Mouse (Mus musculus) cerebellum, adult 8-10 months (tissue): Measurements from ENCODE around the gene Ankmy2.
A peak's percentile ranks its signal among the peaks of the same experiment; 100 is the strongest.
"Not testable (repeated sequence)": the region's sequence is repeated elsewhere in the genome, so short reads cannot be mapped to it uniquely, and the experiment has no call there.

ENCODE experiments used
- DNase-seq: peaks from one replicate; pipeline ENCODE4 v3.0.0; 2022

Ankmy2 gene

DNA sequence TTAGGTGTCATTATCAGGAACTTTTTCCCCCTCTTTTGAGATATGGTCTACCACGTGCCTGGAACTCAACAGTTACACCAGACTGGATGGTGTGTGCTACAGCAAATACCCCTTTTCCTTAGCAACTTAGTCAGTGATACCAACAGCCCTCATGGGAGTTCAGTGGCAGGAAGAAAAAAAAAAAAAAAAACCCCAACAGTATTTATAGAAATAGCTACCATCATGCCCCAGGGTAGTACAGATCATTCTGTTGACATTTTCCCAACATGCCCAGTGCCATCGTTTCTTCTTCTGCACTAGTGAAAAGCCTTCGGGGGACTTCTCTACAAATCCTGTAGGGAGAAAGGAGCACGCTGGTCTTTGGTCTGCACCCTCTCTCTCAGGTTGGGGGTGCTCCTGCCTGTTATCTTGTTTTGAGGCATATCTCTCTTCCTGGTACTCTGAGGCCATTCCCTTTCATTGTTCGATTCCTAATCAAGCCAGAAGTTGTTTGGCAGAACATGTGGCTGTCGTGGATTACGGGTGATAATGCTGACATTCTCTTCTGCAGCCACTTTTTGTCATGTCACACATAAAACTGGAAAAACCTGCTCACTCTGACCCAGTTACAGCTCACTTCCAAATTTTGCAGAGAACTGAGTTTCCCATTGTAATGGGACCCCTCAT, 7.3 kb downstream of the Ankmy2 start:
- no peak for DNase-seq

DNA sequence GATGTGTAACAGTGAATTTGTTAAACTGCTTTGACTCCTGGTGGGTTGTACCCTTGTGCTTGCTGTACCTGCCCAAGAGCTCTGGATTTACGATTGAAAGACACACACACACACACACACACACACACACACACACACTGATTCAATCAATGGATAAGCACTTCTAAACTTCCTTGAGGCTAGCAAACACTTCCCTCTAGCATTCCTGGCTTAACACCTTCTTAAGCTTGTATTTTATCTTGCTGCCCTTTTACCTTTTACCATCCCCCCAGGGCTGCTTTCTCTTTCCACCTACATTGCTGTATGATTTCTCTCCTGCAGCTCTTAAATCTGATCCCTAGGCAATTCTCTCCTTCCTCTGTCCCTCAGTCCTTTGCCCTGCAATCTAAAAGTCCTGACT, 8.4 kb downstream of the Ankmy2 start:
- DNase-seq: no peak

DNA sequence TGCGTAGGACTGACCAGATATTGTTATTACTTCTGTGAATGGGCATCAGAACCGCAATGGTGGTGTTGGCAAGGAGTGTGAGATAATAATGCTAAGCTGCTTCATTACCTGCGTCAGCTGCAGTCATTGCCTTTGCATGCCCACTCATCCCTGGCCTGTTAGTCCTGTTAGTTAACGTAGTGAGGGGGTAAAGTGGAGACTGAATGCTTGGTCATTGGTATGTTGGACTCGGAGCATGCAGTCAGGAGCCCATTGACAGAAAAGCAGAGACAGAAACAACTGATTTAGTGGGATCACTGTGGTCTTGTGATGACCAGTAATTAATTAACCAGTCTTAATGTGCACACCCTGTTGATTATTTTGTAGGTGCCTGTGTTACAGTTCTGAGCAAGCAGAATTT, 20.3 kb downstream of the Ankmy2 start:
- no peak for DNase-seq

DNA sequence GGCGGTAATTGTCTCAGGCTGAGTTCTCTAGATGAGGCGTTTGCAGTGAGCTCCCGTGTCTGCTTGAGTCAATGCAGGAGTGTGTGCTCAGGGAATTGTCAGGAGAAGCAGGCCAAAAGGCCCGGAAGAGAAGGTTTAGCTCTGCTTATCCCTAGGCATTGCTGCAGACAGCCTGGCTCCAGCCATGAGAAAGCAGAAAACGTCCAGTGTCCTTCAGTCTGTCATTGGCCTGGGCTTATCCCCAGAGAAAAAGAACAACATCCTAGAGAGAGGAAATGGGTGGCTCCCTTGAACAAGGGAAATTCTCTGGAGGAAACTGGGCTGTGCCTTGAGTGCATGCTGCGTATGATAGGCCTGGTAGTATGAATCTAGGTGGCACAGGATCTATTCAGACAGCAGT, 25.7 kb downstream of the Ankmy2 start:
- DNase-seq: no peak

DNA sequence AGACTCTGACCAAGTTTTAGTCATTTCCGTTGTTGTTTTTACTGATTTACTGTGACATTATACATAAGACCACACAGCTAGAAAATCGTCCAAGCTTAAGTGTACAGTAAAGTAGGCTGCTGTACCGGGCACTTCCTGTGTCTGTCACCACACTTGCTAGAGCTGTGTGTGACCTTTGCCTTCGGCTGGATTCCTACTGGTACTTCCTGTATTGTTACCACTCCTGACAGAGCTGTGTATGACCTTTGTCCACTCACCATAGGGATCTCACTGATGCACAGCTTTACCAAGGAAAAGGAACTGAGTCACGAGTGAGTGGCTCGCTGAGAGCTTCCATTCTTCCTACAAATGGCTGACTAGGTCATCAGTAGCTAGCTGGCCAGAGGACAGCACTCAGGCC, 30.2 kb downstream of the Ankmy2 start:
- no peak for DNase-seq

DNA sequence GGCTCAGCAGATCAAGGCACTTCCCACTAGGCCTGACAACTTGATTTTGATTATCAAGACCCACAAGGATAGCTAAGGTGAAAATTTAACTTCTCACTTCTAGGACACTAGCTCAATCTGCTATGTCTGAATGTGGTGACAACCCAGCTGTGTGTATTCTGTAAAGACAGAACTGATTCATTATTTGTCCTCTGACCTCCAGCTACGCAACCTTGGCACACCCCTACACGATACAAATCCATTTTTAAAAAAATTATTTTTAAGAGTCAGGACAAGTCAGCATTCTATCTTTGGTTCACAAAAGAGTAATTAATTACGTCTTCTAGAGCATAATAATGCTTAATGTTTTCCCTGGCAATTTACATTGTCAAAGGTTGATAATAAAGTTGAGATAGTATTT, 32.7 kb downstream of the Ankmy2 start:
- DNase-seq: no peak

DNA sequence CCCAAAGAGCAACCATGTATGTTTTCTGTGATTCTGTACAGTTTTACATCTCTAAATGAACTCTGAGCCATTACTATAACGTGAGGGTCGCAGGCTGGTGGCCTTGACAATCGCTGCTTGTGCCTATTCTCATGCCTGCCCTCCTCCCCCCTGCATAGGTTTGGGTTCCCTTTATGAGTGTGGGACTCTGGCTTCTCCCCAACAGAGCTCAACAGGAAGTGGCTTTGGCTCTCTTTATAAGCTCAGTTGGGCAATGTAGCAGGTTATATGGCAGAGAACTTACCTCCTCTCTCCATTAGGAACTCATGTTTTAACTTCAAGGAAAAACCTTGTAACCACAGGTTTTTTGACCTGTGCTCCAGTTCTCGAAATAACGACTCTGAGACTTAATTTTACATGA, 33.4 kb downstream of the Ankmy2 start:
- no peak for DNase-seq

DNA sequence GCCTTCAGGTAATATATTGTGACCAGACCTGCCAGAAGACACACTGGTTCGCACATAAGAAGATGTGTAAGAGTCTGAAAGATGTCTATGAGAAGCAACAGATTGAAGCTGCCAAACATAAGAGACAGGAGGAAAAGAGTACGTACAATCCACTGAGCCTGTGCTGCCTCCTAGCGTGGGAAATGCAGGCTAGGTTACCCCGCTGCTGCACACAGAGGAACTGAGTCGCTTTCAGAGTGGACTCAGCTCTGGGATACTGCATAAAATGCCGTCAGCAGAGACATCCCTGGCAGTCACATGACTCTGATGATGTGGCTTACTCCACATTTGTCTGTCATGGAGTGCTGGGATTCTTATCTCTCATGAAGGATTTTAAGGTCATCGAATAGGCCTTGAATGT, 38.1 kb downstream of the Ankmy2 start:
- DNase-seq: no peak

DNA sequence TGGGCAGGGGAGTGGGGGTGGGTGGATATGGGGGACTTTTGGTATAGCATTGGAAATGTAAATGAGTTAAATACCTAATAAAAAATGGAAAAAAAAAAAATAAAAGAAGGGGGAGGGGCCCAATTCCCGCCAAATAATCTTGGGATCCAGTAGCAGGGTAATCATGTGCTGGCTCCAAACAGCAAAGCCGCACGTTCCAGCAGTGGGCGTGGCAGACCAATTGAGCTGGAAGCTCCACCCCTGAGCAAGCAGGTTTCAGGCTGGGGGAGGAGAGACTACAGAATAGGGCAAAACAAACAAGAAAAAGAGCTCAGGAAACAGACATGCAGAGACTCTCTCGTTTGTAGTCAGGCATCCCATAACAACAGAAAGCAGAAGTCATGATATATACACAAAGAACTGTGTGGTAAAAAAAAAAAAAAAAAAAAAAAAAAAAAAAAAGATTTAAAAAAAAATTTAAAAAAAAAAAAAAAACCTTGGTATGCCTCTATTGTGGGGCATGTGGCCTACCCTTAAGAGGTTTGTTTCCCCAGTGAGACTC, 48.7 kb downstream of the Ankmy2 start:
- DNase-seq: not testable (repeated sequence)

DNA sequence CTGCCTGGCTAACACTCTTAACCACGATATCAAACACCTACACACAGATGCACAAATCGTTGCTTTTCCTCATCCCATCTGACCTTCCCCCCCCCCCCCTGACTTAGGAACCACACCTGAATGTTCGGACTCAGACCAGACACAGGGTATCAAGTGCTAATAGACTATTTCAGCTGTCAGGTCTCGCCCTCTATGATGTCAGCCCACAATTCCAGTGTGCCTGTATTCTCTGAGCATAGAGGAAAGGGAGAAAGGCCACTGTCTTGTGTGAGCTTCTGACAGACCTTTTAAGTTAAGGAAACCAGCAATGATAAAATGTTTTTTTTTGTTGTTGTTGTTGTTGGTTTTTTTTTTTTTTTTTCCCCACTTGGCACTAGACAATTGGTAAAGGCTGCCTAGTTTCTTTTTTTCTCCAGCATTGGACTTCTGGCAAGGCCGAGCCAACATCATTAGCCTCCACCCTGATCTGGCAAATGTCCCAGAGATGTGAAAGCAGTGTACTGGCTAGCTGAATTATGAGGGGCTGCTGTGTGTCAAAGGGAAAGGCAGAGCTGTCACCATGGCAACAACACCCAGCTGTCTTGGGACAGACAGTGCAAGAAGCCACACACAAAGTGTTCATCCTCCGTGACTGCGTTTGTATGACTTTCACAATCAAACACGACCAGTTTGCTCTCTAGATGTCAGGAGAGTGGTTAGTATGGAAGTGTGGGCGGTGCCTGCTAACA, 50.3 kb downstream of the Ankmy2 start:
- DNase-seq: peak; percentile 13

DNA sequence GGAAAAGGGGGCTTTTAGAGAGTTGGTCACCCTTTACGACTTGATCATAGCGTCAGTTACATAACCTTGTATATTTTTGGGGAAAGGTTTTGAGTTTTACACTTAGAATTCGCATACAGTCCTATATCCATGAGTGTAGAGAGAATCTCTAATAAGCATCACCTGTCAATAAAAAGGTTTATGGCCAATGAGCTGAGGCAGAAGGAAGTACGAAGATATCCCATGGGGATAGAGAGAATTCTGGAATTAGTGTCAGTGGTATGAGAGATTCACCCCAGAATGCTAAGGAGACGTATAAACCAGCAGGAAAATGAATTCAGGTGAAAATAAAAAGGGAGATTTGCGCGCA, 50.9 kb downstream of the Ankmy2 start:
- no peak for DNase-seq

DNA sequence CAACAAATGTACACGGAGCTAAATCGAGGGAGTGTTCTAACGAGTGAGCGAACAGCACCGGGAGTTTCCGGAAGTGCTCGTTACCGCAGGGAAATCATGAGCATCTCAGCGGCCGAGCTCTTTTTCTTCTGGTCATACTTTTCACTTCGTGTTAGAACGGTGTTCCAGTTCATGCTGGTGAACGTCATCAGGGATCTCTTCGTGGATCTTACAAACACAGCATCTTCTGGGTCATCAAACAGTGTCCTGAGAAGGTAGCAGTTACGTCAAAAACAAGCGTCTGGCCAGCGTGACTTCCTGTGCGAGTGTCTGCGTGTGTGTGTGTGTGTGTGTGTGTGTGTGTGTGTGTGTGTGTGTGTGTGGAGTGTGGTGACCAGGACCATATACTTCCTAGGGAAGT, 51.5 kb downstream of the Ankmy2 start:
- no peak for DNase-seq

DNA sequence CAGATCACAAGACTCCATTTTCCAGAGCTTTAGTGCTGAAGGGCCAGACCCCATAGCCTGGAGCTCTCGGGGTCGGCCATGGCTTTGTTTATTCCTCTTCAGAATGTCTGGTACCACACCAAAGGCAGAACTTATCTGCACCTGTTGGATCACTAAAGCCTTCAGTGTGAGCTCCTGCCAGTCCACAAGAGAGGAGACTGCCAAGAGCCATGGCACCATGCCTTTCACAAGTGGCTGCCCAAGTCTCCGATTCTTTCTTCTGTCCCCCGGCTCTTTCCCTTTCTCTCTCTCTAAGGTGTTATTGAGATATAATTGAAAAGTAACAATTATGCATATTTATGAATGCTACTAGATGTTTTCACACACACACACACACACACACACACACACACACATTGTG, 53.2 kb downstream of the Ankmy2 start:
- DNase-seq: no peak

DNA sequence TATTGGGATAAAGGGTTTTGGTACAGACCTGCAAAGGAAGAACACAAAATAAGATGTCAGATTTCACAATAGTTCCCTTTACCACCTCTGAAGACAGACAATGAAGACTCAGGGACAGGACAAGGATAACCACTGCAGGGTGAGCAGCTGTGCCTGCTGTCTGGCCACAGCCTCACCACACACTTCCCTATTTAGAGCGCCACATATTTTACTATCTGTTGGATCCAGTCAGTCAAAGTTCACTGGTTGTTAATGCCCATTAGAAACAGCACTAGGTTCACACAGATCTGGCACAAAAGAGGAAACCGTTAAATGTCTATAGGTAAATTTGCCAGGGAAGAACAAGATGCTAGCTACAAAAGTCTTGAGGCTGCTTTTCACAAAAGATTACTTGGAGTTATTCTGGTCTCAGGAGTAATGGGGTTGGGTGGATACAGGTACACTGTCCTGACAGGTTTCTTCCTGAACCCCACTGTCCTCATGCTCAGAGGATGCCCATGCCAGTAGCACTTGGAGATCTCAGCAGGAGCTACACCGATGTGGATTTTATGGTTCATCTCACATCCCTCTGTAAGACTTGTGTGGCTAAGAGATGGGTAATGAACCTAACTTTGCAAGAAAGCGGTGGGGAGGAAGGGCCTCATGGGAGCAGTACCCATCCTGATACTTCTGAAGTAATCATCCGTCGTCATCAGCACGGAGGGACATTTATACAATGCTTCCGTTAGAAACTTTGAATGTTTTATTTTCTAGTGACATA, 57.7 kb downstream of the Ankmy2 start:
- DNase-seq: no peak

DNA sequence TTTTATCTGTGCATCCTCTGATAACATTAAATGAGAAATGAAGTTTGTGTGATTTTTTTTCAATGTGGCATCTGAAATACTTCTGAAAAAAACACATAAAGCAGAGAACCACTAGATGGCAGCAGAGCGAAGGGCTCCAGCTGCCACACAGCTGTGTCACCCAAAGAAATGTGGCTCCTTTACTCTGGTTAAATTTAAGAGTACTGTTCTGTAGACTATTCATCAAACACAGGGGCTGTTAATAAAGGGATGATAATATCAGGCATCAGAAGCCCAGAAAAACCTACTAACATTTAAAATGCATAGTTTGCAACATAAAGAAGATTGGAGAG, 58.2 kb downstream of the Ankmy2 start:
- peak; percentile 16 for DNase-seq

DNA sequence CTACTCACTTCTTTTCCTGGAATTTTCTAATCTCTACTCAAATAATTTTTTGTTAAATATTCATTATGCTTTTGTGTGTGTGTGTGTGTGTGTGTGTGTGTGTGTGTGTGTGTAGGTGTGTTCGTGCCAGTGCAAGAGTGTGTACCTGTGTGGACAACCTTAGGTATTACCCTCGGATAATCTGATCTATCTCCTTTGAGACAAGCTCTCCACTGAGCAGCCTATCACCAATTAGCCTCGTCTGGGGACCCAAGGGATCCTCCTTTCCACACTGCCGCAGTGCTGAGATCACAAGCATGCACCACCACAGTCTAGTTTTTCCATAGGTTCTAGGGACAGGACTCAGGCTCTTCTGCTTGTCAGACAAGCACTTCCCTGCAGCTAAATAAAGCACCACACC, 59.3 kb downstream of the Ankmy2 start:
- no peak for DNase-seq

DNA sequence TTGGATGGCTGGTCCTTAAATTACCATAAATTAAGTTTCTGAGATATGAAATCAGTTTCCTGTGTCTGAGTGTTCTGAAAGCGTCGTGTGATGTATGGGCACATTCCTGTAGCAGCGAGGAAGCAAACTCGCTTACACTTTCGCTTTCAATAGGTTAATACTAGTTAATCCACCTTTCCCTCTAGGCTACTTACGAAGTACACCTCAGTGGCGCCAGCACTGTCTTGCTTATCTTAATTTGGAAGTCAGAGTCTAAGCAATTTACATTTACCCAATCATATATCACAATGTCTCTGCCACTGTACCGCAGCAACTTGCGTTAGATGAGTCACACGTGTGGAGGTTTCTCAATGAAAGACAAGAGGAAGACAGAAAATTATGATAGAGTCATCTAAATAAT, 60.0 kb downstream of the Ankmy2 start:
- DNase-seq: no peak

DNA sequence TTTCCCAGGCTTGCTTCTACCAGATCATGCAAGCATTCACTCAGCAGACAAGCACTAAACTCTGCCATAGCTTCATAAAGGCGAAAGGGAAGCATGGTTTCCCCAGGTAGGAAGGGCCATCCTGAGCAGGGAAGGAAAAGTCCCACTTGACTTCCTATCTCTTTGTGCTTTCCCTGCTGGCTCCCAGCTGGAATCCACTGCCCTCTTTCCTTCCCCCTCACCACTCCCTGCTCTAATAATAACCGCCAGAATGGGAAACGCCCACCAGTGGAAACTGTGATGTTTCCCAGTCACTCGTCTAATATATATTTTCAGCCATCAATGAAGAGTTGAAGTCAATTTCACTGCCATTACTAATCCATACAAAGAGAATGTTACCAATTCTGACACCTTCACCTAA, 67.5 kb downstream of the Ankmy2 start:
- DNase-seq: no peak

DNA sequence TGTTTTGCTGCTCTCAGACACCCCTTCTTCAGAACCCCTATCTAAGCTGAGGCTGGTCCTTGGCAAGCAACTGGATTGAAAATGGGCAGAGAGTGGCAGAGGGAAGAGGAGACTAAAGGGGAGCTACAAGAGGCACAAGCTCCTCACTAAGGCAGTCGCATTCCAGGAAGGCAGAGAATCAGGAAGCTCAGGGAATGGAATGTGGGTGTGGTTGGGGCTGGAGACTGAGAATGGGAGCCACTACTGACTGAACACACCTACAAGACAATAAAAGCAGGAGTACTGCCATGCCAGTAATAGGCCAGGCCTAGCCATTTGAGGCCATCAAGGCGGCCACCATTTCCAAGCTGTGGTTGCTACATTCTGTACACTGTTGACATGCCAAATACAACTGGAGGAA, 74.5 kb downstream of the Ankmy2 start:
- no peak for DNase-seq

DNA sequence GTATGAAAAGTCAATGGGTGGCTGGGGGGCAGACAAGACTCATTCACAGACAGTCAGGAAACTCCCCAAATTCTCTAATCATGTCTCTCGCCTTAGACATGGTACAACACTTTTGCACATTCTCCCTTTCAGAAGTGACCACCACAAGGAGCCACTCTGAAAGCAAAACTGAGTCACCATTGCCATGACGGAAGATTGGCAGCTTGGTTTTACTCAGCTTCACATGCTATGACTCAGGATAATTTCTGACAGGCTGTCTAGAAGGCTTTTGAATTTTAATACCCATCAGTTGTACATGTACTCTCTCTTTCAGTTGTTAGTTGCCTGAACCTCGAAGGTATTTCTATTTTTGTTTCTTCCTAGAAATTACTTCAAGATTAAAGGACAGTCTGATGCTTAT, 84.3 kb downstream of the Ankmy2 start:
- DNase-seq: no peak
